Mouse (Mus musculus): ENCODE data around the gene Camk2b. TPM values are rescaled to one million over a fixed set of nuclear protein-coding genes. Genes with fewer than 3 reads are reported as not detected.

Camk2b gene
- polyA plus RNA-seq, 1 experiment from 2014 or later: 2.6 TPM

DNA sequence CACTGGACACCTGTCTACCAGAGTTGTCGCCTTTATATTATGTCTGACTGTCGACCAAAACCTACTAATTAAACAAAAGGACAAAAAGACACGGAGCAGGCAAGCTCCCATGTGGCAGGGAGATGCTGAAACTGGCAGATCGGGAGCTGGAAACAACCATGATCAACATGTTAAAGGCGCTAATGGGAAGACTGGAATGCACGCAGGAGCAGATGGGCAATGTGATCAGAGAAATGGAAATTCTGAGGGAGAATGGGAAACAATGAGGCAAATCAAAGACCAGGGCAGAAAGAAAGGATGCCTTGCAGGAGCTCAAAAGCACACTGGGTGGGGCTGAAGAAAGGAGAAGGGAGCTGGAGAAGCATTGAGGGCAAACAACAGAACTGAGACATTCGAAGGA is 27.2 kb downstream of the Camk2b start:
- no peak overlapping the region for H3K4me2 ChIP-seq
- no peak overlapping the region for H3K4me3 ChIP-seq
- H3K27me3 ChIP-seq: no peaks in the 10 kb centered on the region
- no peaks in the 10 kb centered on the region for H3K4me1 ChIP-seq
- H3K27ac ChIP-seq: no peak overlapping the region
- H3K36me3 ChIP-seq: no peaks in the 10 kb centered on the region
- no peaks in the 10 kb centered on the region for H3K9me3 ChIP-seq
- ATAC-seq (ENCODE audit: insufficient number of reproducible peaks, low FRiP score, low TSS enrichment, low read depth): no peak
- WGBS: 70% methylated on average over 7 of the region's 7 CpGs
- H3K9ac ChIP-seq: no peak overlapping the region

DNA sequence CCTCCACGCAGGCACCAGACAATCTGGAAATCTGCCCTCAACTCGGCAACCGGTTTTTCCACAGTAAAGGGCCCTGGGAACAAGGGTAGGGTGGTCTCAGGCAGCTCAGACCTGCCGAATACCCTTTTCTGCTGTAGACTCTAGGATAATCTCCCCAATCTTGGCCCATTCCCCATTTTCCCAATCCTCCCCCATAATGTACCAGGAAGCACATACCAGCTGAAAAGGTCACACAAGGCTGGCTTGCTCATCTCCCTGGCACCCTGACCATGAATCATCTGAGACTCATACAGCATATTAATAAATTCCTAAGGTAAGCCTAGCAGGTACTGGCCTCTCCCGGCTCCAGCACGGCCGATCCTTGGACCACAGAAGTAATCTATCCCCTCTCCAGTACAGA is 28.5 kb downstream of the Camk2b start:
- no peak overlapping the region for H3K4me3 ChIP-seq
- H3K4me1 ChIP-seq: no peaks in the 10 kb centered on the region
- no peaks in the 10 kb centered on the region for H3K36me3 ChIP-seq
- H3K9ac ChIP-seq: no peak overlapping the region
- no peak overlapping the region for H3K4me2 ChIP-seq
- no peak overlapping the region for H3K27ac ChIP-seq
- no peak for ATAC-seq (ENCODE audit: insufficient number of reproducible peaks, low FRiP score, low TSS enrichment, low read depth)
- H3K27me3 ChIP-seq: no peaks in the 10 kb centered on the region
- no peaks in the 10 kb centered on the region for H3K9me3 ChIP-seq
- 87% methylated on average over 7 of the region's 7 CpGs for WGBS

DNA sequence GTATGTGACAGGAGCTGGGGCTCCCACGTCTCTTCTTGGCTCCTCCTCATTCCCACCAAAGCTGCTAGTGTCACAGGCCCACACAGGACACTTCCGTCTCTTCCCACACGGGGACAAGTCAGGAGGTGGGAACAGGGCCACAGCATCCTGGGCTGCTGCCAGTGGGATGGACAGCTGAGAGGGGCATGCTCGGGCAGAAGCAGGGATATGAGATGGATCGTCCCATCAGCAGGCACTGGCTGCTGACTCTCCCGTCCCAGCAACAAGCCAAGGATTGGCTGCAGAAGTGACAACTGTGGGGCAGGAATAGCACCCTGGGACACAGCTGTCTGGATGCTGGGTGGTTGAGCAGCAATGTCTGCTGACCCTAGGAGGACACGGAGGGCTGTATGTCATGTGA is 29.0 kb downstream of the Camk2b start:
- ATAC-seq (ENCODE audit: insufficient number of reproducible peaks, low FRiP score, low TSS enrichment, low read depth): 0 out of 2 replicates have a peak, but pooled peaks have one; percentile 52
- Histone ChIP-seq H3K27me3 (no peaks in the 10 kb centered on the region), H3K4me1 (no peaks in the 10 kb centered on the region), H3K36me3 (no peaks in the 10 kb centered on the region), H3K9me3 (no peaks in the 10 kb centered on the region), H3K9ac (no peak overlapping the region), H3K4me3 (no peak overlapping the region), H3K27ac (no peak overlapping the region), H3K4me2 (no peak overlapping the region)
- WGBS: 80% methylated on average over 7 of the region's 7 CpGs

DNA sequence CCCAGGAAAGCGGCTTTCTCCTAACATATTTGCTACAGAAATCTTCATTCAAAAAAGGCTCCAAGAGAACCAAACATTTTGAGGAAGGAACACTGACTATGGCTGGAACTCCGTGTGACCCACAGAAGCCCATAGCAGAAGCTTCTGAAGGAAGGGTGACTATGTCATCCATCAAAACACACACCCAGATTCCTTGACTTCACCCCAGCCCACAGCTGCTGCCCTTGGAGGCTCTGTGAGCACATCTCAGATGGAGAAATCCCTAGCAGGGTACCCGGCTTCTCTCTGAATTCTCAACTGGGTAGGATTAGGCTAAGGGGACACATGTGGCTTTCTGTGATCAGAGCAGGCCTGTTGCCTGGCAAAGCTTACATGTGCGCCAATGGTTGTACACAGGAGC is 29.7 kb downstream of the Camk2b start:
- ATAC-seq (ENCODE audit: insufficient number of reproducible peaks, low FRiP score, low TSS enrichment, low read depth): no peak
- Histone ChIP-seq H3K9ac (no peak overlapping the region), H3K27me3 (no peaks in the 10 kb centered on the region), H3K4me2 (no peak overlapping the region), H3K9me3 (no peaks in the 10 kb centered on the region), H3K4me3 (no peak overlapping the region), H3K36me3 (no peaks in the 10 kb centered on the region), H3K27ac (no peak overlapping the region), H3K4me1 (no peaks in the 10 kb centered on the region)
- 83% methylated on average over 4 of the region's 4 CpGs for WGBS

DNA sequence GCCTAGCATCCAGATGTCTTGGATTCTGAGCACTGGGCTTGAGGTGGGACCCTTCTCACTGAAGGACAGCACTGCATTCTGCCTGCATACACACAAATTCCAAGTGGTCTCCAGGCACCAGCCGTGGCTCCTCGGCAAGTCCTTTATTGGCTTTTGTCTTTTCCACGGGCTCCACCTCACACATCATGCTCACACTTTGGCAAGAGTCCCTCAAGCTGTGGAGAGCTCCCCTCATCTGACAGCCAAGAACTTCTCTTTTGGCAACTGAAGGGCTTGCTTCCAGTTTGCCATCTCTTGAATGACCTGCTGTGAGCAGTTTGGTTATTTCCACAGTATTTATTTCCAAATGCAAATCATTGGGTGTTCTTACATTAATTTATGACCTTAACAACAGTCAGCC is 30.6 kb downstream of the Camk2b start:
- WGBS: 66% methylated on average over 3 of the region's 3 CpGs
- ATAC-seq (ENCODE audit: insufficient number of reproducible peaks, low FRiP score, low TSS enrichment, low read depth): no peak

DNA sequence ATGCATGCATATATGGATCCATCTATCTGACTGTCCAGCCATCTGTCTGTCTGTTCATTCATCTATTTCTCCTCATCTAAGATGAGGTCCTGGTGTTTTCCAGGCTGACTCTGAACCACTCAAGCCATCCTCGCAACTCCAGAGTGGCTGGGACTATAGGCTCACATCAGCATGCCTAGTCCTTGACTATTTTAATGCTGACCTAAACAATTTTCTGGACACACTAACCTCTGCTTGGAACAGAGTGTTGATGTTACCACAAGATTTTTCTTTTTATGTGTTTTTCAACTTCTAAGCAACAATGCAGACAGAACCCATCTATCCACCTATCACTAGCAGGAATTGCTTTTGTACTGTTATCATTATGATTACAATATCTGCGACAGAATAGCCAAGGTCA is 31.4 kb downstream of the Camk2b start:
- H3K27ac ChIP-seq: no peak overlapping the region

More for the DNA sequence above, 30.6 kb downstream of the Camk2b start:
- Histone ChIP-seq H3K9ac (no peak overlapping the region), H3K4me1 (peaks cover 6% of the 10 kb centered on the region; the same call in 1 of the 2 replicates), H3K4me2 (no peak overlapping the region), H3K9me3 (no peaks in the 10 kb centered on the region), H3K27ac (no peak overlapping the region), H3K27me3 (no peaks in the 10 kb centered on the region), H3K4me3 (no peak overlapping the region), H3K36me3 (no peaks in the 10 kb centered on the region)

DNA sequence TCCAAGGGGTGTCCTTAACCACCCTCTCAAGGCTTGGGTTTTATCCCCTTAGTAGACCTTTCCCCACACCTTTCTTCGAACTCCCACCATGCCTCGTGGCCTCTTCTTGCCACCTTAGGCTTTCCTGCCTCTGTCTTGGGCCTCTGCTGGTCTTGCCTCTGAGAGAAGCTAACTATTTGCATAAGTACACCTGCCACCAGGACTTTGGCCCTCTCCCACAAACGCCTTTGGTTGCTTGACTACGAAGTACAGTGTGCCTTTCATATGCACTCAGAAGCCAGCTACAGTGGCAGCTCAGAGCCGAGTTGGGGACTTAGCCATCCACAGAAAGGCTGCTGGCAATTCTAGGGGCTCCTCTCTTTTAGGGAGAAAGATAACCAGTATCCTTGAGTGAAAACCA is 32.4 kb downstream of the Camk2b start:
- no peak for ATAC-seq (ENCODE audit: insufficient number of reproducible peaks, low FRiP score, low TSS enrichment, low read depth)
- no peaks in the 10 kb centered on the region for H3K9me3 ChIP-seq
- no peak overlapping the region for H3K4me2 ChIP-seq
- H3K4me1 ChIP-seq: peaks cover 8% of the 10 kb centered on the region; the same call in 1 of the 2 replicates
- H3K27ac ChIP-seq: no peak overlapping the region
- no peaks in the 10 kb centered on the region for H3K27me3 ChIP-seq
- 83% methylated on average over 5 of the region's 5 CpGs for WGBS
- H3K4me3 ChIP-seq: no peak overlapping the region
- H3K36me3 ChIP-seq: no peaks in the 10 kb centered on the region
- no peak overlapping the region for H3K9ac ChIP-seq

More for the DNA sequence above, 31.4 kb downstream of the Camk2b start:
- no peaks in the 10 kb centered on the region for H3K27me3 ChIP-seq
- ATAC-seq (ENCODE audit: insufficient number of reproducible peaks, low FRiP score, low TSS enrichment, low read depth): no peak
- no peak overlapping the region for H3K4me2 ChIP-seq
- no peaks in the 10 kb centered on the region for H3K9me3 ChIP-seq
- H3K36me3 ChIP-seq: no peaks in the 10 kb centered on the region
- H3K4me3 ChIP-seq: no peak overlapping the region
- no peak overlapping the region for H3K9ac ChIP-seq
- peaks cover 8% of the 10 kb centered on the region; the same call in 1 of the 2 replicates for H3K4me1 ChIP-seq
- WGBS: 89% methylated on average over 2 of the region's 2 CpGs

DNA sequence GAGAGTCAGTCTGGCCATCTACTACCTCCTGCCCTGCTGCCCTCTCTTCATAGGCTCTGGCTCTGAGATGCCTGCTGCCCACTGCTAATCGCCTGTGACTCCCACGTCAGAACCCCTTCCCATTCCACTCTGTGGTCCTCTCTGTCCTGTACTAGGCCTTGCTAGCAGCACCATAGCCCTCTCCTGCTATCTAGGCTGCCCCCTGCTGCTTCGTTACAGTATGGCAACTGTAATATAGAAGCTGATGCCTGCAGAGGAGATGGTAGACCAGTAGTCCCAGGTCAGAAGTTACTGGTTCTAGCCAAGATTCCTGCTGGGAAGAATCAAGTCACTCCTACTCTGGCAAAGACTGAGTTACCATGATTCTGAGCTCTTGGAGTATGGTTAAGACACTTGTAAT is 33.0 kb downstream of the Camk2b start:
- H3K9ac ChIP-seq: no peak overlapping the region
- no peaks in the 10 kb centered on the region for H3K9me3 ChIP-seq
- 70% methylated on average over 3 of the region's 3 CpGs for WGBS
- H3K36me3 ChIP-seq: no peaks in the 10 kb centered on the region
- ATAC-seq (ENCODE audit: insufficient number of reproducible peaks, low FRiP score, low TSS enrichment, low read depth): no peak
- H3K4me3 ChIP-seq: no peak overlapping the region
- H3K27ac ChIP-seq: no peak overlapping the region
- H3K27me3 ChIP-seq: no peaks in the 10 kb centered on the region
- H3K4me2 ChIP-seq: no peak overlapping the region
- H3K4me1 ChIP-seq: peaks cover 8% of the 10 kb centered on the region; the same call in 1 of the 2 replicates

DNA sequence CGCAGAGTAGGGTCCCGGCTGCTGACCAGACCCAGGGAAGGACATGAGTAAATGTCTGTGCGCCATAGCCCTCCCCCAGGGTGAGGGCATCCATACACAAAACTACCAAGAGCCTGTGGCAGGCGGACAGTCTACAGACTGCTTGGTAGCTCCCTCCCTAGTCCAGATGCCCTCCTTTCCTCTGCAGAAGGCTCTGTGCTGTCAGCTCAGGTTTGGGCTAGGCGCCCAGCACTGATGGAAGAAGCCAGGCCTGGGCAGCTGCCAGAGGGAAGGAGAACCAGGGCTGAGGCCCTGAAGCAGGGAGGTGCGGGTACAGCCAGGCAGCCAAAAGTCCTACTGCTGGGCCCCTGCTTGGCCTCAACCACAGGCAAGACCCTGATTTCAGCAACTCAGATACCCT is 35.5 kb downstream of the Camk2b start:
- no peak; the same call in 1 of the 2 replicates for ATAC-seq (ENCODE audit: insufficient number of reproducible peaks, low FRiP score, low TSS enrichment, low read depth)
- H3K9ac ChIP-seq: no peak overlapping the region
- no peak overlapping the region for H3K4me2 ChIP-seq
- H3K4me3 ChIP-seq: no peak overlapping the region
- no peak overlapping the region; the same call in 1 of the 2 replicates for H3K27ac ChIP-seq
- no peaks in the 10 kb centered on the region for H3K27me3 ChIP-seq
- no peaks in the 10 kb centered on the region for H3K9me3 ChIP-seq
- H3K36me3 ChIP-seq: no peaks in the 10 kb centered on the region
- peaks cover 8% of the 10 kb centered on the region; the same call in 1 of the 2 replicates for H3K4me1 ChIP-seq
- 88% methylated on average over 5 of the region's 6 CpGs for WGBS

DNA sequence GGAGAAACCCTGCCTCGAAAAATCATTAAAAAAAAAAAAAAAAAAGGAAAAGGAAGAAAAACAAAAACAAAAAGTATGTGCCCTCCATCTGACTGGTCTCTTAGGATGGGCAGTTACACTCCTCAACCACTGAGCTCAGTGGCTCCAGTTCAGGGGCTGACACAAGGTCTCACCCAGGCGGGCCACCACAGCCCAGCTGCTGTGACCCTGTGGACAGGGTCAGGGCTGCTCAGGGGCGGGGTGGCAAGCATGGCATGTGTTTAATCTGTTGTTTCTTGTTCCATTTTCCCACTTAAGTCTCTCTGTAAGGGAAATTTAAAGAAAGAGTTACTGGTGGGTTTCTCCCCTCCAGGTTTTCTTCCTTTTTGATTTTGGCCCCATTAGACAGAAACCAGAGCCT is 36.4 kb downstream of the Camk2b start:
- Histone ChIP-seq H3K4me1 (peaks cover 8% of the 10 kb centered on the region; the same call in 1 of the 2 replicates), H3K27ac (no peak overlapping the region), H3K27me3 (no peaks in the 10 kb centered on the region), H3K9ac (no peak overlapping the region), H3K4me2 (no peak overlapping the region), H3K9me3 (no peaks in the 10 kb centered on the region), H3K4me3 (no peak overlapping the region), H3K36me3 (no peaks in the 10 kb centered on the region)
- WGBS: 74% methylated on average over 3 of the region's 3 CpGs
- ATAC-seq (ENCODE audit: insufficient number of reproducible peaks, low FRiP score, low TSS enrichment, low read depth): no peak

DNA sequence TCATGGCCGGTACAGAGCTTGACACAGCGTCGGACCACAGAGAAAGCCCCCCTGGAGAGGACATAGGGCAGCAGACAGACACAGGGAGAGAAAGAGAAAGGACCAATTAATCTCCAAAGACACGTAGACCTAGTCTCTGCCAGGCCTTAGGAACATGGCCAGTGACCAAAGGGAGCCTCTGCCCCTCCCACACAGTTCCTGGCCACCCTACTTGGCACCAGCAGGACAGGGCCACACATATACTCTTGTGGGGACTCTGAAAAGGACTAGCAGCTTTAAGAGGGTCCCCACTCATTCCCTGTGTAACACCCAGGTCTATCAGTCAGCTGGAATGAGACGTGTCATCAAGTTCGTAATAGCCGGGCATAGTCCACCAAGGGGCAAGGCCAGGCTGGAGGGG is 37.3 kb downstream of the Camk2b start:
- Histone ChIP-seq H3K36me3 (no peaks in the 10 kb centered on the region), H3K9me3 (no peaks in the 10 kb centered on the region), H3K27me3 (no peaks in the 10 kb centered on the region), H3K27ac (no peak overlapping the region), H3K4me1 (peaks cover 8% of the 10 kb centered on the region; the same call in 1 of the 2 replicates), H3K4me2 (no peak overlapping the region), H3K4me3 (no peak overlapping the region), H3K9ac (no peak overlapping the region)
- WGBS: 76% methylated on average over 7 of the region's 7 CpGs
- ATAC-seq (ENCODE audit: insufficient number of reproducible peaks, low FRiP score, low TSS enrichment, low read depth): no peak

DNA sequence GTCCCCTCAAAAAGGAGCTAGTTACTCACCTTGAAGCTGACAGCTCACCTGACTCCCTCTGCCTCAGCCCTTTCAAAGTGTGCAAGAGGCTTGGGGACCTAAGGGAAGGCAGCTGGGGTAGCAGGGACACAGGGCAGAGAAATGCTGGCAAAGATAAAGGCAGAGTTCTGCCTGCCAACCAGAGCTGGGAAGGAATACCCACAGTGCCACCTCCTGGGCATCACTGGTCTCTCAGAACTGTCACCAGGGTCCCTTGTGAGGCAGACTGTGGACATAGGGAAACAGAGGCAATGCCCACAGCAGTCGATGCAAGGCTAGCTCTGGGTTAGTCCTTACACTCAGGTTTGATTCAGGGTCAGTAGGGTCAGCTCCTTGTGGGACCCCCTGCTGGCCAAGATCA is 39.8 kb downstream of the Camk2b start:
- Histone ChIP-seq H3K9me3 (no peaks in the 10 kb centered on the region), H3K9ac (no peak overlapping the region), H3K4me1 (peaks cover 8% of the 10 kb centered on the region; the same call in 1 of the 2 replicates), H3K4me3 (no peak overlapping the region), H3K27me3 (no peaks in the 10 kb centered on the region), H3K4me2 (no peak overlapping the region), H3K27ac (no peak overlapping the region), H3K36me3 (no peaks in the 10 kb centered on the region)
- WGBS: 80% methylated on average over 1 of the region's 1 CpGs
- ATAC-seq (ENCODE audit: insufficient number of reproducible peaks, low FRiP score, low TSS enrichment, low read depth): no peak

Measured in limb, embryonic 15.5 days (tissue).